Mouse (Mus musculus): ENCODE results near the gene AI854703. TPM values are rescaled to one million over a fixed set of nuclear protein-coding genes. Genes with fewer than 3 reads are reported as not detected.
A peak's percentile ranks its signal among the peaks of the same experiment; 100 is the strongest.
"Not testable (repeated sequence)": the region's sequence is repeated elsewhere in the genome, so short reads cannot be mapped to it uniquely, and the experiment has no call there.

AI854703 gene
- polyA plus RNA-seq, 1 experiment from 2014 or later: 26.9 TPM

GRCm38 (mm10) chr6:48602080-48602741, 24.4 kb upstream of the AI854703 start:
- Histone ChIP-seq H3K4me1 (ENCODE audit: control insufficient read depth, insufficient read depth, low read length) (peaks cover 10% of the 10 kb centered on the region; the same call in 1 of the 2 replicates), H3K27me3 (ENCODE audit: control insufficient read depth, insufficient read depth, low read length) (no peaks in the 10 kb centered on the region), H3K36me3 (ENCODE audit: control insufficient read depth, insufficient read depth, low read length) (peaks cover 23% of the 10 kb centered on the region), H3K9me3 (ENCODE audit: control insufficient read depth, low read length) (peaks cover under 1% of the 10 kb centered on the region; the same call in 1 of the 2 replicates), H3K27ac (ENCODE audit: low read depth, low read length) (peak overlapping the region; percentile 95), H3K9ac (replicated peaks; ENCODE audit: low read depth, low read length) (peak overlapping the region; percentile 91), H3K4me2 (ENCODE audit: low read depth, low read length) (peak overlapping the region; percentile 89), H3K4me3 (ENCODE audit: low read depth, low read length) (peak overlapping the region; percentile 81)
- under 1% methylated on average over 28 of the region's 28 CpGs for WGBS
- peak; percentile 80 for ATAC-seq (ENCODE audit: low read depth)

GRCm38 (mm10) chr6:48608124-48608523, 18.4 kb upstream of the AI854703 start:
- Histone ChIP-seq H3K4me1 (ENCODE audit: control insufficient read depth, insufficient read depth, low read length) (peaks cover under 1% of the 10 kb centered on the region; the same call in 1 of the 2 replicates), H3K27me3 (ENCODE audit: control insufficient read depth, insufficient read depth, low read length) (no peaks in the 10 kb centered on the region), H3K9ac (replicated peaks; ENCODE audit: low read depth, low read length) (no peak overlapping the region), H3K9me3 (ENCODE audit: control insufficient read depth, low read length) (no peaks in the 10 kb centered on the region), H3K4me2 (ENCODE audit: low read depth, low read length) (no peak overlapping the region), H3K4me3 (ENCODE audit: low read depth, low read length) (no peak overlapping the region), H3K36me3 (ENCODE audit: control insufficient read depth, insufficient read depth, low read length) (peaks cover 2% of the 10 kb centered on the region; the same call in 1 of the 2 replicates), H3K27ac (ENCODE audit: low read depth, low read length) (no peak overlapping the region)
- no peak for ATAC-seq (ENCODE audit: low read depth)
- WGBS: 57% methylated on average over 2 of the region's 2 CpGs

GRCm38 (mm10) chr6:48609512-48609911, 17.1 kb upstream of the AI854703 start:
- H3K27ac ChIP-seq (ENCODE audit: low read depth, low read length): no peak overlapping the region
- no peak for ATAC-seq (ENCODE audit: low read depth)
- H3K36me3 ChIP-seq (ENCODE audit: control insufficient read depth, insufficient read depth, low read length): peaks cover 9% of the 10 kb centered on the region
- no peak overlapping the region for H3K4me3 ChIP-seq (ENCODE audit: low read depth, low read length)
- no peaks in the 10 kb centered on the region for H3K9me3 ChIP-seq (ENCODE audit: control insufficient read depth, low read length)
- 45% methylated on average over 7 of the region's 7 CpGs for WGBS
- H3K4me2 ChIP-seq (ENCODE audit: low read depth, low read length): no peak overlapping the region
- H3K27me3 ChIP-seq (ENCODE audit: control insufficient read depth, insufficient read depth, low read length): no peaks in the 10 kb centered on the region
- H3K4me1 ChIP-seq (ENCODE audit: control insufficient read depth, insufficient read depth, low read length): no peaks in the 10 kb centered on the region
- no peak overlapping the region for H3K9ac ChIP-seq (replicated peaks; ENCODE audit: low read depth, low read length)

GRCm38 (mm10) chr6:48610657-48611056, 15.9 kb upstream of the AI854703 start:
- Histone ChIP-seq H3K36me3 (ENCODE audit: control insufficient read depth, insufficient read depth, low read length) (peaks cover 9% of the 10 kb centered on the region), H3K27me3 (ENCODE audit: control insufficient read depth, insufficient read depth, low read length) (no peaks in the 10 kb centered on the region), H3K9ac (replicated peaks; ENCODE audit: low read depth, low read length) (no peak overlapping the region), H3K27ac (ENCODE audit: low read depth, low read length) (no peak overlapping the region), H3K4me2 (ENCODE audit: low read depth, low read length) (no peak overlapping the region), H3K9me3 (ENCODE audit: control insufficient read depth, low read length) (no peaks in the 10 kb centered on the region), H3K4me3 (ENCODE audit: low read depth, low read length) (no peak overlapping the region), H3K4me1 (ENCODE audit: control insufficient read depth, insufficient read depth, low read length) (no peaks in the 10 kb centered on the region)
- 73% methylated on average over 3 of the region's 3 CpGs for WGBS
- ATAC-seq (ENCODE audit: low read depth): no peak

GRCm38 (mm10) chr6:48613464-48613863, 13.1 kb upstream of the AI854703 start:
- H3K9me3 ChIP-seq (ENCODE audit: control insufficient read depth, low read length): no peaks in the 10 kb centered on the region
- H3K4me2 ChIP-seq (ENCODE audit: low read depth, low read length): no peak overlapping the region
- H3K4me3 ChIP-seq (ENCODE audit: low read depth, low read length): no peak overlapping the region
- H3K27ac ChIP-seq (ENCODE audit: low read depth, low read length): no peak overlapping the region
- H3K27me3 ChIP-seq (ENCODE audit: control insufficient read depth, insufficient read depth, low read length): no peaks in the 10 kb centered on the region
- no peak for ATAC-seq (ENCODE audit: low read depth)
- no peak overlapping the region for H3K9ac ChIP-seq (replicated peaks; ENCODE audit: low read depth, low read length)
- H3K4me1 ChIP-seq (ENCODE audit: control insufficient read depth, insufficient read depth, low read length): no peaks in the 10 kb centered on the region
- WGBS: 87% methylated on average over 4 of the region's 4 CpGs
- H3K36me3 ChIP-seq (ENCODE audit: control insufficient read depth, insufficient read depth, low read length): peaks cover 9% of the 10 kb centered on the region

GRCm38 (mm10) chr6:48614756-48615155, 11.8 kb upstream of the AI854703 start:
- Histone ChIP-seq H3K36me3 (ENCODE audit: control insufficient read depth, insufficient read depth, low read length) (peaks cover 20% of the 10 kb centered on the region), H3K9me3 (ENCODE audit: control insufficient read depth, low read length) (no peaks in the 10 kb centered on the region), H3K27me3 (ENCODE audit: control insufficient read depth, insufficient read depth, low read length) (no peaks in the 10 kb centered on the region), H3K9ac (replicated peaks; ENCODE audit: low read depth, low read length) (no peak overlapping the region), H3K4me2 (ENCODE audit: low read depth, low read length) (no peak overlapping the region), H3K4me1 (ENCODE audit: control insufficient read depth, insufficient read depth, low read length) (no peaks in the 10 kb centered on the region), H3K27ac (ENCODE audit: low read depth, low read length) (no peak overlapping the region), H3K4me3 (ENCODE audit: low read depth, low read length) (no peak overlapping the region)
- WGBS: 95% methylated on average over 5 of the region's 5 CpGs
- no peak for ATAC-seq (ENCODE audit: low read depth)

- no peak for ATAC-seq (ENCODE audit: low read depth)
- Histone ChIP-seq H3K9me3 (ENCODE audit: control insufficient read depth, low read length) (no peaks in the 10 kb centered on the region), H3K9ac (replicated peaks; ENCODE audit: low read depth, low read length) (no peak overlapping the region), H3K27me3 (ENCODE audit: control insufficient read depth, insufficient read depth, low read length) (no peaks in the 10 kb centered on the region), H3K4me1 (ENCODE audit: control insufficient read depth, insufficient read depth, low read length) (no peaks in the 10 kb centered on the region), H3K4me3 (ENCODE audit: low read depth, low read length) (no peak overlapping the region), H3K4me2 (ENCODE audit: low read depth, low read length) (no peak overlapping the region), H3K36me3 (ENCODE audit: control insufficient read depth, insufficient read depth, low read length) (peaks cover 18% of the 10 kb centered on the region), H3K27ac (ENCODE audit: low read depth, low read length) (no peak overlapping the region)
- 95% methylated on average over 30 of the region's 30 CpGs for WGBS
These were observed 6.5 kb upstream of the AI854703 start for GRCm38 (mm10) chr6:48620031-48620430.

DNA sequence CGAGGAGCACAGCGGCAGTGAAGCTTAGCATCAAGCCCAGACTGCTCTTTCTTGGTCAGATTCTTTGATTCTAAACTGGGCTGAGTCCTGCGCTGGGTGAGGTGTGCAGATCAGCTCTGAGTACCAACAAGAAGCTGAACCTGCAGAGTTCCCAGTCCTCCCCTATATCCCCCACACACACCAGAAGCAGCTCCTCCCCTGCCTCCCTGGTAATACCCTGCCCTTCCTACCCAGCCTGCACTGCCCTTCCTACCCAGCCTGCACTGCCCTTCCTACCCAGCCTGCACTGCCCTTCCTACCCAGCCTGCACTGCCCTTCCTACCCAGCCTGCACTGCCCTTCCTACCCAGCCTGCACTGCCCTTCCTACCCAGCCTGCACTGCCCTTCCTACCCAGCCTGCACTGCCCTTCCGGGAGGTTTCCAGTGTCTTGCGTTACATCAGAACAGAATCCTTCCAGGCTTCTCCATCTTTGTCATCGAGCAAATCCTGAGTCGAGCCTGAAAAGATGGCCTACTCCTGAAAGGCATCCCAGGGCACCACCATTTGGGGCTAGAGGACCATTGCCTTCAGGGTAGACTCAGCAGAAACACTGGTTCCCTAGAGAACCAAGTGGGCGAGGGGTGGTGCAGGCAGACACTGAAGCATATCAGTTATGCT, 4.2 kb upstream of the AI854703 start:
- H3K4me1 ChIP-seq (ENCODE audit: control insufficient read depth, insufficient read depth, low read length); H3K9me3 ChIP-seq (ENCODE audit: control insufficient read depth, low read length); H3K27me3 ChIP-seq (ENCODE audit: control insufficient read depth, insufficient read depth, low read length); H3K9ac ChIP-seq (replicated peaks; ENCODE audit: low read depth, low read length); H3K4me3 ChIP-seq (ENCODE audit: low read depth, low read length); ATAC-seq (ENCODE audit: low read depth); H3K27ac ChIP-seq (ENCODE audit: low read depth, low read length); H3K4me2 ChIP-seq (ENCODE audit: low read depth, low read length): not testable (repeated sequence)
- 90% methylated on average over 8 of the region's 8 CpGs for WGBS
- peaks cover 18% of the 10 kb centered on the region for H3K36me3 ChIP-seq (ENCODE audit: control insufficient read depth, insufficient read depth, low read length)

DNA sequence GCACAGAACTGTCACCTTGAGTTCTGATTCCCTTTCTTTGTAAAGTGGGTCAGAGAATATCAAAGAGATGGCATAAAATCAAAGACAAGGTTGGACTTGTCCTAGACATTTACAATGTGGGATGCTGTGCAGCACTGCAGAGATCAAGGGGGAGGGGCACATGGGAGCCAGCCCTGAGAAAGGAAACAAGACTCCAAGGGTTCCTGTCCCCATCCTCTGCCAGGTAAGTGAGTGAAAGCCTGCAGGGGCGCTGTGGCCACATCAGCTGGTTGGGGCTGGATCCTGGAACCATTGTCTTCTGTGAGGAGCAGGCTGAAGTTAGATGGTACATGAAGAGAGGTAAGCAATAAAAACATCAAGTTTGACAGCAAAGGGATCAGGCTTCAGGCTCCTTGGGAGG, 3.1 kb upstream of the AI854703 start:
- Histone ChIP-seq H3K4me2 (ENCODE audit: low read depth, low read length) (no peak overlapping the region), H3K4me3 (ENCODE audit: low read depth, low read length) (no peak overlapping the region), H3K9ac (replicated peaks; ENCODE audit: low read depth, low read length) (no peak overlapping the region), H3K27ac (ENCODE audit: low read depth, low read length) (no peak overlapping the region), H3K36me3 (ENCODE audit: control insufficient read depth, insufficient read depth, low read length) (peaks cover 18% of the 10 kb centered on the region), H3K4me1 (ENCODE audit: control insufficient read depth, insufficient read depth, low read length) (no peaks in the 10 kb centered on the region), H3K27me3 (ENCODE audit: control insufficient read depth, insufficient read depth, low read length) (0 out of 2 replicates have a peak, but pooled peaks cover 7% of the 10 kb centered on the region), H3K9me3 (ENCODE audit: control insufficient read depth, low read length) (no peaks in the 10 kb centered on the region)
- ATAC-seq (ENCODE audit: low read depth): no peak
- 29% methylated on average over 1 of the region's 1 CpGs for WGBS
